Mouse (Mus musculus): ENCODE measurements around the gene Defb36. TPM values are rescaled to one million over a fixed set of nuclear protein-coding genes. Genes with fewer than 3 reads are reported as not detected.

Gene Defb36
- total RNA-seq, 2 experiments from 2014 or later: not detected

GRCm38 (mm10) chr2:152617374-152617773, 13.2 kb downstream of the Defb36 start:
- DNase-seq: no peak
- intact Hi-C loops (cut with DNase I): loop anchor here (5.0 kb wide), 1 partner anchor 60 kb away; no protein-coding TSS in a partner anchor

GRCm38 (mm10) chr2:152620367-152621134, 16.4 kb downstream of the Defb36 start:
- intact Hi-C loops (cut with DNase I): loop anchor here (5.0 kb wide), 1 partner anchor 212 kb away; the partner anchor contains the start of gene Bcl2l1
- peak in 1 of 2 experiments; percentile 31 for DNase-seq

GRCm38 (mm10) chr2:152622151-152622550, 18.0 kb downstream of the Defb36 start:
- no peak for DNase-seq
- intact Hi-C loops (cut with DNase I): loop anchor here (5.0 kb wide), 1 partner anchor 210 kb away; the partner anchor contains the start of gene Bcl2l1

- DNase-seq: no peak
- intact Hi-C loops (cut with DNase I): loop anchor here (5.0 kb wide), 1 partner anchor 209 kb away; the partner anchor contains the start of gene Bcl2l1
Observed at GRCm38 (mm10) chr2:152622953-152623352, 18.8 kb downstream of the Defb36 start, which contains the start of gene Defb25. Gene Defb25 (minus strand): TSS chr2:152623053.

GRCm38 (mm10) chr2:152624566-152624965, 20.4 kb downstream of the Defb36 start:
- DNase-seq: no peak
- intact Hi-C loops (cut with DNase I): loop anchor here (5.0 kb wide), 1 partner anchor 208 kb away; the partner anchor contains the start of gene Bcl2l1

- no peak for DNase-seq
- intact Hi-C loops (cut with DNase I): no loop called here
Observed at GRCm38 (mm10) chr2:152625256-152625655, 21.1 kb downstream of the Defb36 start.

GRCm38 (mm10) chr2:152626774-152627591, 22.9 kb downstream of the Defb36 start, which contains the start of gene Rem1:
Gene Rem1 (plus strand): TSS chr2:152626951.
- intact Hi-C loops (cut with DNase I): no loop called here
- peak; percentile 52 to 64 for DNase-seq

GRCm38 (mm10) chr2:152628066-152628465, 23.9 kb downstream of the Defb36 start:
- peak; percentile 37 to 51 for DNase-seq

GRCm38 (mm10) chr2:152629239-152629638, 25.1 kb downstream of the Defb36 start:
- DNase-seq: no peak
- intact Hi-C loops (cut with DNase I): no loop called here

More at GRCm38 (mm10) chr2:152628066-152628465, 23.9 kb downstream of the Defb36 start:
- intact Hi-C loops (cut with DNase I): no loop called here

- intact Hi-C loops (cut with DNase I): no loop called here
- no peak for DNase-seq
Observed at GRCm38 (mm10) chr2:152629904-152630303, 25.8 kb downstream of the Defb36 start.

GRCm38 (mm10) chr2:152633334-152633733, 29.2 kb downstream of the Defb36 start:
- DNase-seq: no peak
- intact Hi-C loops (cut with DNase I): no loop called here

- intact Hi-C loops (cut with DNase I): no loop called here
- no peak for DNase-seq
Observed at GRCm38 (mm10) chr2:152634311-152634710, 30.2 kb downstream of the Defb36 start.

- DNase-seq: peak; percentile 89
- intact Hi-C loops (cut with DNase I): no loop called here
Observed at GRCm38 (mm10) chr2:152636246-152637005, 32.3 kb downstream of the Defb36 start.

GRCm38 (mm10) chr2:152637006-152637322, 32.8 kb downstream of the Defb36 start:
- DNase-seq: no peak
- intact Hi-C loops (cut with DNase I): no loop called here

GRCm38 (mm10) chr2:152637381-152637780, 33.3 kb downstream of the Defb36 start:
- intact Hi-C loops (cut with DNase I): no loop called here

GRCm38 (mm10) chr2:152638865-152639264, 34.7 kb downstream of the Defb36 start:
- no peak for DNase-seq
- intact Hi-C loops (cut with DNase I): no loop called here

More at GRCm38 (mm10) chr2:152637381-152637780, 33.3 kb downstream of the Defb36 start:
- no peak for DNase-seq

- intact Hi-C loops (cut with DNase I): no loop called here
Observed at GRCm38 (mm10) chr2:152639406-152640113, 35.4 kb downstream of the Defb36 start.

GRCm38 (mm10) chr2:152652901-152653620, 48.9 kb downstream of the Defb36 start:
- intact Hi-C loops (cut with DNase I): no loop called here
- peak; percentile 69 to 71 for DNase-seq

More at GRCm38 (mm10) chr2:152639406-152640113, 35.4 kb downstream of the Defb36 start:
- DNase-seq: peak; percentile 71 to 75

All from heart, postnatal 10 days (tissue).